Mouse (Mus musculus) intestine, embryonic 14.5 days (tissue): ENCODE results near the gene Mrps27. TPM values are rescaled to one million over a fixed set of nuclear protein-coding genes. Genes with fewer than 3 reads are reported as not detected.

Experiments used
- ATAC-seq: fragments of 200-750 bp; cut with Nextera tagmentation; replicated peaks from 2 replicates; pipeline ENCODE4 v1.8.0; 2017; ENCODE audit warnings: low read depth, moderate number of reproducible peaks, moderate TSS enrichment, moderate library complexity; ENCODE audit not compliant: low FRiP score, low TSS enrichment
- DNase-seq: peaks from one replicate; pipeline ENCODE4 v3.0.0-alpha.2; 2018; ENCODE audit warnings: low spot score
- H3K27ac ChIP-seq: fragments of 300-500 bp; sonication (generic); 2 replicates; pipeline ENCODE4 v1.5.1; 2014; ENCODE audit warnings: low read depth, mild to moderate bottlenecking, control low read depth
- H3K27me3 ChIP-seq: fragments of 300-500 bp; sonication (generic); replicated peaks from 2 replicates; pipeline ENCODE4 v1.6.1; 2014; ENCODE audit warnings: low read length, control low read depth; ENCODE audit not compliant: control insufficient read depth, insufficient read depth
- H3K36me3 ChIP-seq: fragments of 300-500 bp; sonication (generic); 2 replicates; pipeline ENCODE4 v1.6.1; 2014; ENCODE audit warnings: low read length, control low read depth; ENCODE audit not compliant: control insufficient read depth, insufficient read depth
- H3K4me1 ChIP-seq: fragments of 300-500 bp; sonication (generic); replicated peaks from 2 replicates; pipeline ENCODE4 v1.6.1; 2014; ENCODE audit warnings: low read length, control low read depth, mixed read lengths; ENCODE audit not compliant: control insufficient read depth, insufficient read depth
- H3K4me2 ChIP-seq: fragments of 300-500 bp; sonication (generic); 2 replicates; pipeline ENCODE4 v1.6.1; 2014; ENCODE audit warnings: low read length
- H3K4me3 ChIP-seq: fragments of 300-500 bp; sonication (generic); 2 replicates; pipeline ENCODE4 v1.5.1; 2014; ENCODE audit warnings: low read depth, low read length, control low read depth, mixed read lengths
- H3K9ac ChIP-seq: fragments of 300-500 bp; sonication (generic); 2 replicates; pipeline ENCODE4 v1.6.1; 2014; ENCODE audit warnings: mild to moderate bottlenecking, low read length
- H3K9me3 ChIP-seq: fragments of 300-500 bp; sonication (generic); 2 replicates; pipeline ENCODE4 v1.6.1; 2016; ENCODE audit warnings: low read length, control low read depth; ENCODE audit not compliant: control insufficient read depth
- WGBS: fragments of 180-500 bp; shearing (Covaris S2); extraction: QIAGEN DNeasy Blood & Tissue Kit; methylation state at CpG from one replicate; pipeline ENCODE4 v1.1.7; 2014; 5-methylcytosine and 5-hydroxymethylcytosine counted together
- polyA plus RNA-seq: library from polyadenylated mRNA; unstranded; fragments of >200 nt; fragmentation: Nextera tagmentation; extraction: Ambion mirVana; gene quantifications from 2 replicates; pipeline ENCODE4 v1.2.1, GENCODE M21; 2014

Gene Mrps27
- polyA plus RNA-seq, 1 experiment from 2014 or later, result 71.1 TPM

DNA sequence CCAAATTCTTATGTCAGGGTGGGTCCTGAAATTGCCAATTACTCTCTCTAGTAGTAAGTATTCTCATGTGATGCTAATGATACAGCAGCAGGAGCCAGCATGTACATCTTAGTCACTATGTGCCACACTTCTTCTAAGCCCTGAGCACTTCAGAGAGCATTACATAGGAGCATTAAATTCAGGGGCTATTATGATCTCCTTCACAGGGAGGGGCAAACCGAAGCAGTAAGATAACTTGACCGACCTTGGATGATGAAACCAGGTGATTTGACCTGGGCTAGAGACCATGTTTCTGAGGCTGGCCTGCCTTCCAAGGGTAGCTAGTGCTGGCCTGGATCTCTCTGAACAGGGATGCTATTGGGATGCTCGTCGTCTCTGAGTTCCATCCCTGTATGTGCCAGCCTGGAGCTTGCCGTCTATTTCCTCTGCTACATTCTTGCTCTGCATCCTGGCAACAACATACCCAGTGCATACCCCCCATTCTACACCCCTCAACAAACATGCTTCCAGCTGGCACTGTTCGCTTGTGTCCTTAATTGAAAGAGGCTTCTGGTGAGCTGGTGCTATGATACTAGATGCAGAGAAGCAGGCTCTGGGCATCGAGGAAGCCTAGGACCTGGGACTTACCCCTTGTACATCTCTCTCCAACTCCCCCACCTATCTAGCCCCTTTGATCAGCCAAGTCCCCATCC, 99.0 kb downstream of the Mrps27 start:
- no peak overlapping the region for H3K27ac ChIP-seq
- no peak overlapping the region for H3K4me3 ChIP-seq
- no peak for DNase-seq
- H3K4me1 ChIP-seq, result peaks cover 5% of the 10 kb centered on the region; the same call in 1 of the 2 replicates
- peaks cover 8% of the 10 kb centered on the region; the same call in 1 of the 2 replicates for H3K36me3 ChIP-seq
- H3K27me3 ChIP-seq, result no peaks in the 10 kb centered on the region
- 86% methylated on average over 7 of the region's 7 CpGs for WGBS
- no peak for ATAC-seq
- H3K9ac ChIP-seq, result no peak overlapping the region
- H3K4me2 ChIP-seq, result no peak overlapping the region
- no peaks in the 10 kb centered on the region for H3K9me3 ChIP-seq

DNA sequence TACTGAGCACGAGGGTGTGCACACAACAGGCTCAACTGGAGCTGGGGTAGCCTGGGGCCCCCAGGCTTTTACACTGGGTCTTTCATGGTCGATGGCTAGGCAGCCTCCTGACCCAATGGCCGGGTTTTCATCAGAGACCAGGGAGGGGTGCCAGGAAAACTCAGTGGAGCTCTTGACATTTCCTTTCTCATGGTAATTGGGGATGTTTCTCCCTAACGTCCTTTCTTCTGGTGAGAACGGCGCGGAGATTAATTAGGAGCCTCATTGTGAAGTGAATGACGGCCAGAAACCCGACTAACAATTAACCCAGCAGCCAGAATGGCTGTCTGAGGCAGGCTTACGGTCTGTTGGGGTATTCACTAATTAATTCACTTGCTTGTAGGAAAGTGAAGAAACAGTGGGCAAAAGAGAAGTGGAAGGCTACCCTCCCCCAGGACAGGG, 99.9 kb downstream of the Mrps27 start:
- Histone ChIP-seq H3K27me3 (no peaks in the 10 kb centered on the region), H3K27ac (no peak overlapping the region), H3K36me3 (peaks cover 8% of the 10 kb centered on the region; the same call in 1 of the 2 replicates), H3K4me2 (no peak overlapping the region), H3K4me1 (peaks cover 5% of the 10 kb centered on the region; the same call in 1 of the 2 replicates), H3K4me3 (no peak overlapping the region), H3K9ac (no peak overlapping the region), H3K9me3 (no peaks in the 10 kb centered on the region)
- WGBS, result 27% methylated on average over 10 of the region's 10 CpGs
- no peak for ATAC-seq
- DNase-seq, result no peak

DNA sequence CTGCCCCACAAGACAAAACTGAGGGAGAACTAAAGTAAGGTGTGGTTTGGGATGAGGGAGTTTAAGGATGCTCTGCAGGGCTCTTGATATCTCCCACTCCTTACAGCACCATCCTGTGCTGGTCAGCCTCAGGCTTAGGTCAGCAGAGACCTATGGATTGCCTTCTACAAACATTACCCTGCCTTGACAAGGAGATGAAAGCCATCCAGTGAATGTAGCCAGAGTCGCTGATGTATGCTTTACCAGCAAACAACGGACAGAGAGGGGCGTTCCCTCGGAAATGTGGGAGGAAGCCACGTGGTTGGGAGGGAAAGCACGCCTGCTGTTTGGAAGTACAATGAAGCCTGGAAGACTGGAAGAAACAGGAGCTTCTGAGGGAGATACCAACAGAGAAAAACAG, 100.3 kb downstream of the Mrps27 start:
- H3K27me3 ChIP-seq, result no peaks in the 10 kb centered on the region
- H3K9ac ChIP-seq, result no peak overlapping the region
- no peak overlapping the region for H3K4me2 ChIP-seq
- H3K9me3 ChIP-seq, result no peaks in the 10 kb centered on the region
- ATAC-seq, result no peak
- 5% methylated on average over 6 of the region's 6 CpGs for WGBS
- no peak overlapping the region for H3K4me3 ChIP-seq
- peaks cover 8% of the 10 kb centered on the region; the same call in 1 of the 2 replicates for H3K36me3 ChIP-seq
- H3K27ac ChIP-seq, result no peak overlapping the region
- DNase-seq, result no peak
- peaks cover 5% of the 10 kb centered on the region; the same call in 1 of the 2 replicates for H3K4me1 ChIP-seq

DNA sequence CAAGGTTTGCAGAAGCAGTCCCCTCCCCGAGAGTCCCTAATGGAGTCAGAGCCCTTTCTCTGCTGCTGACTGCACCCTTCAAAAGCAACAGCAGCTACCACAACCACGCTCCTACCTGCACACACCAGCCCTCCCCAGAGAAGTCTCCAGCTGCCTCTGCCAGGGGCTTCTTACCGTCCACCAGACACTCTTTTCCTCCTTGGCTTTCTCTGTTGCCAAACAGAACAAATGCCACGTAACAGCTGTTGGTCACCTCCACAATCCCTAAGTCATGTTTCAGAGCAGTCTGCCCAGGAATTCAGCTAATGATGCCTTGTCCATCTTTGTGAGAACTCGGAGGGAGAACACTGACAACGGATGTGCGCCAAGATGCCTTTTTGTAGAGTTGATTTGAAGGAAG, 102.4 kb downstream of the Mrps27 start:
- Histone ChIP-seq H3K27me3 (no peaks in the 10 kb centered on the region), H3K4me3 (no peak overlapping the region), H3K9ac (no peak overlapping the region), H3K4me2 (no peak overlapping the region), H3K4me1 (peaks cover 5% of the 10 kb centered on the region; the same call in 1 of the 2 replicates), H3K9me3 (no peaks in the 10 kb centered on the region), H3K36me3 (no peaks in the 10 kb centered on the region), H3K27ac (no peak overlapping the region)
- ATAC-seq (no peak), DNase-seq (no peak)
- 78% methylated on average over 7 of the region's 7 CpGs for WGBS

DNA sequence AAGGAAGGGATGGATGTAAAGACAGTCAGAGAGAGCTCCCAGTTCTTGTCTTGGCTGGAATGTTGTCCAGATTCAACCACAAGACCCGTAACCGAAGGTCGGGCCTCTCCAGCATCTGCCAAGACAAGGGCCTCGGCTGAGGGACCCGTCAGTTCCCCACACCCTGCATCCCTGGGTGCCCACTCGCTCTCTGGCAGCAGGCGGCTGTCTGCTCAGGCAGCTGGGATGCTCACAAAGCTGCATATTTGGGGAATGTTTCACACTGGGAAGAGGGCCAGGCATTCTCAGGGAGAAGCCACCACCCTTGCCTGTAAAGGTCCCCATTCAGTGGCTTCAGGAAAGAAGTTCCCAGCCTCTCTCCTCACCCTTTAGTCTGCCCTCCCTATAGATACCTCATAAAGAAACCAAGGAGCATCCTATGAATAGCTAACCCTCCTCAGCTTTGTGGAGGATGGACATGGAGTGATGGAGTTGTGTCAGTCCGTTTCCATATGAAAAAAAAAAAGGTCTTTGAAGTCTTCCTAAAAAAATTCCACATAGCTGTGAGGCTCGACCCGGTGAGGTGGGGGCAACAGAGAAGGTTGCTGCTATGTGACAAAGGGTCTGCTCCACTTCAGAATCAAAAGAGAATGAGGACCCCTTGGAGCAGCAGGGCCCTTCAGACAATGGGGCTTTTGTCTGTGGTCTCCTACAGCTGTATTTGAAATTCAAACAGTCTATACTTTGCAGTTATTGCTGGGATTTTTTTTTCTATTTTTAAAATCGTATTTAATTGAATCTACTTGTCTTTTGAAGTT, 103.0 kb downstream of the Mrps27 start:
- no peak overlapping the region for H3K27ac ChIP-seq
- DNase-seq, result no peak

DNA sequence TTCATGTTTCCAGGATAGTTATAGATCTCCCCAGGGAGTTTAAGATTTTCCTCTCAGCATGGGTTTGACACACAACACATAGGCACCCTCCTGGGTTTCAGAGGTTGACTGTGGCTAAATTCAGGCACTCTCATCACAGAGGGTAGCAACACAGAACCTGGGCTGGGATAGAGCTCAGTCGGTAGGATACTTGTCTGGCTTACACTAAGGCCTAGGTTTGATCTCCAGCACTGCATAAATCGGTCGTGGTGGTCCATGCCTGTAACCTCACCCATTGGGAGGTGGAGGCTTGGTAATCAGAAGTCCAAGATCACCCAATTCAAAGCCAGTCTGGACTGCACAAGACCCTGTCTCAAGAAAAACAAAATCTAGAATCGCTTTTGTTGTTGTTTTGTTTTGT, 103.7 kb downstream of the Mrps27 start:
- no peaks in the 10 kb centered on the region for H3K9me3 ChIP-seq
- 75% methylated on average over 4 of the region's 4 CpGs for WGBS
- no peak overlapping the region for H3K4me3 ChIP-seq
- H3K4me2 ChIP-seq, result no peak overlapping the region
- no peak overlapping the region for H3K9ac ChIP-seq
- ATAC-seq (no peak), DNase-seq (no peak)
- no peak overlapping the region for H3K27ac ChIP-seq
- no peaks in the 10 kb centered on the region for H3K36me3 ChIP-seq
- no peaks in the 10 kb centered on the region for H3K27me3 ChIP-seq
- peaks cover 5% of the 10 kb centered on the region; the same call in 1 of the 2 replicates for H3K4me1 ChIP-seq

More for the DNA sequence above, 103.0 kb downstream of the Mrps27 start:
- H3K9me3 ChIP-seq, result no peaks in the 10 kb centered on the region
- no peak overlapping the region for H3K4me3 ChIP-seq
- 63% methylated on average over 11 of the region's 11 CpGs for WGBS
- H3K36me3 ChIP-seq, result no peaks in the 10 kb centered on the region
- no peak overlapping the region for H3K4me2 ChIP-seq
- no peak overlapping the region for H3K9ac ChIP-seq
- H3K27me3 ChIP-seq, result no peaks in the 10 kb centered on the region
- H3K4me1 ChIP-seq, result peaks cover 5% of the 10 kb centered on the region; the same call in 1 of the 2 replicates
- no peak for ATAC-seq

DNA sequence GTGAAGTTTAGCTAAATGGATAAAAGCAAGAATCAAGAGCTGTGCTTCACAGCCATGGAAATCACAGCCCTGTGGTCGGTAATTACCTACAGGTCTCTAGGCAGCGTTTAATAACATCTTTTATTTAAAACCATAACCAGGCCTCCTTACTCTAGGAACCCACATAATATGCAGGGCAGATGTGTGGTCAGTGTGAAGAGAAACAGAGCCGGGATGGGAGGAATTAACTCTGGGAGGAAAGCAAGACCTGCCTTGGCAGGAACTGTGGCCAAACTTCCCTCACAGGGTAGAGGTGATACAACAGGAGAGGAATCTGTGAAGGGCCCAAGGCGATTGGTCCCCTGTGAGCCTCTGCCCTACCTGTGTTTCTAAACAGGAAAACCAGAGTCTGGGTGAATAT, 105.0 kb downstream of the Mrps27 start:
- Histone ChIP-seq H3K9me3 (no peaks in the 10 kb centered on the region), H3K9ac (no peak overlapping the region), H3K4me1 (peaks cover 5% of the 10 kb centered on the region; the same call in 1 of the 2 replicates), H3K36me3 (no peaks in the 10 kb centered on the region), H3K4me2 (no peak overlapping the region), H3K27ac (no peak overlapping the region), H3K27me3 (no peaks in the 10 kb centered on the region), H3K4me3 (no peak overlapping the region)
- no peak for DNase-seq
- ATAC-seq, result no peak
- 78% methylated on average over 4 of the region's 4 CpGs for WGBS

DNA sequence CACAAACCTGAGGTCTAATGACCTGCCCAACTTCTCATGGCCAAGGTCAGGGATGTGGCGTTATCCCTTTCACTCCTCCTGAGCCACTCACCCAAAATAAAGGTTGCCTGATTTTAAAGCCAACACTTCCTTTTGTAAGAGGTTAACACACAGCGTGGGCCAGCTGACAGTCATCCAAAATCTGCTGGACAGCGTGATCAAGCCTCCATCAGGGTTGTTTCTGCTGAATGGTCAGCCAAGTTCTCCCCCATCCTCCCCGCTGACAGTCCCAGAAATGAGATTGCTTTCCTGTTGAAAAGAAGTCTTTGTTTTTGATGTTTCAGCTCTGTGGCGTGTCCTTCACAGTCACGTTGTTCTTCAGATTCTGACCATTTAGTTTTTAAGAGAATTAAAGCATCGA, 106.2 kb downstream of the Mrps27 start:
- Histone ChIP-seq H3K9me3 (no peaks in the 10 kb centered on the region), H3K27me3 (no peaks in the 10 kb centered on the region), H3K4me1 (no peaks in the 10 kb centered on the region), H3K36me3 (no peaks in the 10 kb centered on the region), H3K4me2 (no peak overlapping the region), H3K27ac (no peak overlapping the region), H3K4me3 (no peak overlapping the region), H3K9ac (no peak overlapping the region)
- WGBS, result 86% methylated on average over 7 of the region's 7 CpGs
- ATAC-seq, result no peak
- no peak for DNase-seq
